Mouse (Mus musculus) heart, postnatal 14 days (tissue): ENCODE measurements around the gene Toe1. TPM values are rescaled to one million over a fixed set of nuclear protein-coding genes. Genes with fewer than 3 reads are reported as not detected.

ENCODE experiments used
- DNase-seq, 2 experiments: peaks; one replicate each; pipeline ENCODE4 v3.0.0; 2021 to 2022
- intact Hi-C: fragments of 180-260 bp; cut with DNase I; formaldehyde crosslinking; loops from one replicate; pipeline ENCODE4 v1.15.1; 2025
- total RNA-seq, 2 experiments: library from RNA; stranded (reverse); gene quantifications; 2 replicates each; pipeline ENCODE4 v1.2.3; 2021

The Toe1 gene
- total RNA-seq, 2 experiments from 2014 or later: 8.6 to 9.3 TPM

DNA sequence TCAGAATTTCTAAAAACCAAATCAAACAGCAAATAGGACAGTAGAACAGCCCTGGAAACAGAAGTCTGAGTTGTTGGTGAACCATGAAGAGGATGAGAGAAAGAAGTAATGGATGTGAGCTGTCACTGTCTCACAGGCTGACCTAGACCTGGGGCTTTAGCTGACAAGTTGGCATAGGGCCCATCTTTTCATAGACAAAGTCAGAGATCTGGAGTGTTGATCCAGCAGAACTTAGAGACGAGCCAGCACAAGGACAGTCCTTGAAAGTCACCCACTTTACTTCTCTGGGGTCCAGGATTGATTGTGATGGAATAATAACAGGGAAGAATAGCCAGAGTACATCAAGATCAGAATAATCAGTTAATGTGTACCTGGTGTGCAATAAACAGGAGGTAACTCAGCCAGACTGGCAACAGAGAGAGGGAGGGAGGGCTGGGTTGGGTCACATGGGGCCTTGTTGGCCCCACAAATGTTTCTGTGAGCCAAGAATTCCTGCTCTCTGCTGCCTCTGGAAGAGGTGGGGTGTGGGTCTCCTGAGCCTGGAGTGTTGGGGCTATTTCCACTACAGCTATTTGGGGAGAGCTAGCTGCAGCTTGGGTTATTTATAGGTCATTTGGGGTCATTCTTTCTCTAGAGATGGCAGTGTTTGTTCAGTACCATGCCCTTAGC is 10.9 kb downstream of the Toe1 start:
- intact Hi-C loops: no loop called here

DNA sequence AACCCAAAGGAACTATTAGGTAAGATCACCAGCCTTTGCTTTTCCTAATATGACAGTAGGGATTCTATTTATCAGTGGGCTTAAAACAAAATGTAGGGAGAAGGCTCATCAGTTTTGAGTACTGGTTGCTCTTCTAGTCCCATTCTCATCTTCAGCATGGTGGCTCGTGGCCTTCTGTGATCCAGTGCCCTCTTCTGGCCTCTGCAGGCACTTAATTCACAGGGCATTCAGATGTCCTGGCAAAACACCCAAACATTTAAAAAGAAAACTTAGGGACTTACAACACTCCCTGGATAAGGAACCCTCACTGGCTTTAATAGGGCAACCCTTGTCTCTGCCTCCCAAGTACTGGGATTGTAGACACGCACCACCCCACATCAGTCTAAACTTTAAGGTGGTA is 13.2 kb downstream of the Toe1 start:
- intact Hi-C loops: no loop called here
- DNase-seq: no peak

More for the DNA sequence above, 10.9 kb downstream of the Toe1 start:
- DNase-seq: peak; percentile 37 to 55

DNA sequence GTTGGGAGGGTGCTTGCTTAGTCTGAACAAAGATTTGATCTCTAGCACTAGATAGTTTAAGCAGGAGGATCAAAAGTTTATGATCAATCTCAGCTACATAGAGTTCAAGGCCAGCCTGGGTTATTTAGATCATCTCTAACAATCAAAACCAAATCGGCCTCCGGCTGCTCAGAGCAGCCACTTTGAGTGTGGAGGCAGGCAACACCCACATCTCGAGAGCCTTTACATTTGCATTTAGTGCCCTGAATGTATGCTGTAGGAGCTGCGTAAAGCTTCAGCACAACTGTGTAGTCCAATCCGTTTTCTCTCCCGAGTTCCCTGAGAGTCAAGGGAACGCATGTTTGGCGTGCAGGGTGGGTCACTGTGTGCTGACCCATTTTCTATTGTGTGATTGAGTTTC is 15.0 kb downstream of the Toe1 start:
- intact Hi-C loops: no loop called here
- DNase-seq: no peak

DNA sequence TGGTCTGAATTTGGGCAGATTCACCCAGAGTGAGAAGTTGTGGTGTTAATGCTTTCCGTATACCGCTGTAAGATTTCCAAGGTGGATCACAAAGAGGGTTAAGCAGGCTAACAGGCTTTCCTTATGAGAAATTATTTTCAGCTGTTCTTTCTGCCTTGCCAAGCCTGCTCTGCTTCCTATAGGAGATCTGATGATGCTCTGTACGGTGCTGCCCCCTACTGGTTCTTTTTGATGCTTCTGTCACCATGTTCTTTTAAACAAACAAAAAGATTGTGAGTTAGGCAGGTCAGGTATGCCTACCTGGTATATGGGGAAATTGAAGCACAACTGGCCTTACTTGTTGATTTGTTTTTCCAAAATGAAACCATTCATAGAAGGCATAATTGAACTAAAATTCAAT is 18.5 kb downstream of the Toe1 start:
- peak; percentile 75 to 86 for DNase-seq
- intact Hi-C loops: loop anchor here (1.0 kb wide), 1 partner anchor 70 kb away; no protein-coding TSS in a partner anchor

DNA sequence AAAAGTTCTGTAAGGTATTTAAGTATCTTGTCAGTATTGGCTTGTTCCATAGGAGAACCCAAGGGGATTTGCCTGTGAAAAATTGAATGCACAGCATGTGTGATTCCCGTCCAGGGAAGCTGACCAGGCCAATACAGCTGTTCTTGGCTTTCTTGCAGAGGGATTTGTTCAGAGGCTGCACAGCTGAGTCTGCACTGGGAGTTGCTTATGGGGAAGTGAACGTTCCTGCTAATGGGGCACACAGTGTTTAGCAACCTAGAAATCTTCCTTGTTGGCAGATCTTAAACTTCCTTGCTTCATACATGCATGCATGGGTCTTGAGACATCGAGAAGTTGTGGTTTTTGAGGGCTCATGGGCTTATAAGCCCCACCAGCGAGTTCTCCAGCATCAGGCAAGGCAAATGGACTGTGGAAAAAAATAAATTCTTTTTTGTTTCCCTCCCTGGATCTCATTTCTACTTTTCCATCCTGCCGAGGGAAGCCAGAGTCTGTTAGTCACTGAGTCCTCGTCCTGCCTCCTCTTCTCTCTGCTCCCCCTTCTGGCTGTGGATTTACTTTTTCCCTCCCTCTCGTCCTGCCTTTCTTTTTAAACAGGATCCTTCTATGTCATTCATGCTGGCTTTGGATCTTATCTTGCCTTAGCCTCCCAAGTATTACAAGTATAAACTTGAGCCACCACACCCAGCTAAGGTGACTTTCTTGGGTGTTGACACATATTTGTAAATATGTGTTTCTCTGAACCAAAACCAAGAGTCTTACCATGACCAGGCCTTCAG is 19.3 kb downstream of the Toe1 start:
- peak in 1 of 2 experiments; percentile 19 for DNase-seq
- intact Hi-C loops: loop anchor here (1.0 kb wide), 1 partner anchor 69 kb away; no protein-coding TSS in a partner anchor

DNA sequence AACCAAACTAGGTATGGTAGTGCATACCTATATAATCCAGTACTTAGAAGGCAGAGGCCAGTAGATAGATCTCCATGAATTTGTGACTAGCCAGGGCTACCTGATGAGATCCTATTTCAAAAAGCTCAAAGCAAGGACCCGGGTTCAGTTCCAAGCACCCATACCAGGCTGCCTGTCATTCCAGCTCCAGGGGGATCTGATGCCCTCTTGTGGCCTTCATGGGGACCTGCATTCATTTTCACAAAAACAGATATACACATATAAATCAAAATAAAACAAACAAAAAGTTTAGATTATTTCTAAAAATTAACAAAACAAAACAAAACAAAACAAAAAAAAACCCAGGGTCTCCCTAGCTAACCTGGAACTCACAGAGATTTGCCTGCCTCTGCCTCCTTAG is 20.9 kb downstream of the Toe1 start:
- DNase-seq: no peak
- intact Hi-C loops: no loop called here

DNA sequence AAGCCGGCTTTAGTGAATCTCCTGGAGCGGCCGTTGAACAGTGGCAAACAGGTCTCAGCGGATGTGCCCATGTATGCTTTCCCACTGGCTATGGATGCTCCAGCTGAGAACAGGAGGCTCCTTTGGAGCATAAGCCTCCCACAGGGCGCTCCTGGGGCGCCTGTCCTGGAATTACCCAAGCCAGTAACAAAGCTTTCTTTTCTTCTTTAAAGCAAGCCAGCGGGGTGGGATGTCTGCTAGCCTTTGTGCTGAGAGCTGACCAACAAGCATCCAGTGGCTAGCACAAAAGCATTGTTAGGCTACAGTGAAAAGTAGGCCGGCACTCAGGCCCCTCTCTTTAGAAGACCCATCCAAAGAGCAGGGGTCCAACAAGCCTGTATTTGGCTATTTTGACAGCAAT is 25.3 kb downstream of the Toe1 start:
- DNase-seq: no peak
- intact Hi-C loops: no loop called here

DNA sequence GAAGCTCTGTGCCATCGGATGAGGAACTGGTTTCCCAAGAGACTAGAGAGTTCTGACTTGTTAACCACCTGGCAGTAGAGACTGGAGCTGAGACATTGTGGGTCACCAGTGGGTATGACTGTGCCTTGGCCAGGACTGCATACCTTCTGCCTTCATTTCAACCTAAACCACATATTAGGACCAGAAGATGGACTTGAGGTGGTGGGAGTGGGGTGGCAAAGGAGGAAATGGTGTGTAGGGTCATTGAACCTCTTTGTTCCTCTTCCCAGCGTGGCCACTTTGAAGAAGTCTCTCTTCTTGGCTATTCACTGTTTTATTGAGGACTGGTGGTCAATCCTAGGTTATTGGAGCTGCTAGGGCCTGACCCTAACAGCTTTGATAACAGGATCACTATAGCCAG is 26.1 kb downstream of the Toe1 start:
- intact Hi-C loops: no loop called here
- no peak for DNase-seq

DNA sequence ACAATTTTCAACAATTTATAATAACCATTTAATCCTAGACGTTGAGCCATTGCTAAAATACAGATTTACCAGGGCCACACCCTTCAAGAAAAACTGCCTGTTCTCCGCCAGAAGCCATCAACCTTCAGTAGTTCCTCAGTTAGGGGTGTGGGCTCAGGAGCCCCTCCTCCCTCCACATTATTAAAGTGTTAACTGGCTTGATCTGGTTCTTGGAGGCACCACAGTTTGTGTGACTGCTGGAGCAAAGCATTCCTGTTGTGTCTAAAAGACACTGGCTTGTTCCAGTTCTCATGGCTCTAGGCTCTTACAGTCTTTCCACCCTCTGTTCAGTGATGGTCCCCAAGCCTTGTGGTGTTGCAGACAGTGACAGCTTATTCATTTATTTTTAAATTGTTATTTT is 26.9 kb downstream of the Toe1 start:
- intact Hi-C loops: no loop called here
- no peak for DNase-seq

DNA sequence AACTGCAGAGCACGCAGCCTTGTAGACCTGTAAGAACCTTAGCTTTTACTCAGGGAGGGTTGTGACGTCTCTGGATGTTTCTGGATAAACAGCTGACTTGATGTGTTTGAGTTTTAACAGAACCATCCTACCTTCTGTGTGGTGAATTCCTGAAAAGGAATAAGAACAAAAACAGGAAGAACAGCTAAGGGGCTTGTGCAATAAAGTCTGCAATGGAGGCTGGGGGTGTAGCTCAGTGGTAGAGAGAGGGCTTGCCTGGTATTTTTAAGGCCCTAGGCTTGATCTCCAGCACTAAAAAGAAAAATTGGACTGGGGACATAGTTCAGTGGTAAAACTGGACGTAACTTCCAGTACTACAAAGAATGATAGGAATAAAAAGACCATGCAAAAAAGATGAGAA is 30.4 kb downstream of the Toe1 start:
- DNase-seq: no peak
- intact Hi-C loops: no loop called here

DNA sequence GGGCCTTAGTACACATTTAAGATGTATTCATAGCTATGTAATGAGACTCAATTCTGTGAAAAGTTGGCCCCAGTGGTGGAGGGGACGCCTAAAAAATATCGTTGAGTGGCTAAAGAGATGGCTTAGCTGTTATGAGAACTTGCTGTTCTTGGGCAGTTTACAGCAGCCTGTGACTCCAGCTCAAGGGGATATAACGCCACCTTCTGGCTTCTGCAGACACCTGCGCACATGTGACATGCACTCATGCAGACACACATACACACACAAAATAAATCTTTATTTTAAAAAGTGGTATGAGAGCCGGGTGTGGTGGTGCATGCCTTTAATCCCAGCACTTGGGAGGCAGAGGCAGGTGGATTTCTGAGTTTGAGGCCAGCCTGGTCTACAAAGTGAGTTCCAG is 31.0 kb downstream of the Toe1 start:
- DNase-seq: no peak
- intact Hi-C loops: no loop called here

DNA sequence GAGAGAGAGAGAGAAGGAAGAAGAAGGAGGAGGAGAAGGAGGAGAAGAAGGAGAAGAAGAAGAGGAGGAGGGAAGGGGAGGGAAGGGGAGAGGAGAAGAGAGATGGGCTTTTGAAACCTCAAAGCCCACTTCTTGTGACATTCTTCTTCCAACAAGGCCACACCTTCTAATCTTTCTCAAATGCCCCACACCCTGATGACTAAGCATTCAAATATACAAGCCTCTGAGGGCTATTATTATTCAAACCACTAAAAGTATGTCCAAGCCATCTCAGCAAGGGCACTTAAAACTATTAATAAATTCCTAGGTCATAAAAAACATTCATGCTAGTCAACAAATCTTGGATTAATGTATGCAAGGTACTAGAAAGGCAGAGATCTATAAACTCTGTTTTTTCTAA is 38.4 kb downstream of the Toe1 start:
- intact Hi-C loops: no loop called here
- no peak for DNase-seq

DNA sequence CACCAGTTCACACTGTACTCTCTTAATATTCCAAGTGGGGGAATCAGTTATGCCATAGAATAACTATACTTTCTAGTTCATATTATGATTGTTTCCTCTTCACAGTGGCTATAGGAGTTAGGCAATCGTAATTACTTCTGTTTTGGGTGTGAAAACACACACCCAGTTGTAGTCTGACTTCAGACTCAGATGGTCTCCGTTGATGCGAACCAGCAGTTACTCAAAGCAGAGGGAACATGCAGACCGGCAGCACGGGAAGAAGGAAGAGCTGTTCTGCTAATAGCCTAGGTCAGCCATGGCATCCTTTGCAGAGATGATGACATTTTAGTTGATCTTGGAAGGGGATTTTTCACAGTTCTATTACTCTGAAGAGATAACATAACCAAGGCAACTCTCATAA is 38.9 kb downstream of the Toe1 start:
- intact Hi-C loops: no loop called here
- no peak for DNase-seq

DNA sequence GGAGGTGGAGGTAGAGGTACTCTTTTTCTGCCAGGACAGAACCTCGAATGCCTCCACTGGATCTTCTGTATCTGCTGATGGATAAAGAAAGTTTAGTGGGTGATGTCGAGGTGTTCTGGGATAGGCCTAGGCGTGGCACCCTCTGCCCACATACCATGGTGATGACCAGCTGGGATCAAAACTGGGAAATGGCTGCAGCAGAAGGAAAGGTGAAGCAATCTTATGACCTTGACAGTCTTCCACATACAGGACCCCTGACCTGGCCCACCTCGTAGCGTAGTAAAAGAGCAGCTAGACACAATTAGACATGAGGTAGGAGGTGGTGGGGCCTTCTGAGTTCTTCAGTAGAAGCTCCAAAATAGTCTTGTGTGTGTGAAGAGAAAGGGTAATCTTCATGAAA is 43.4 kb downstream of the Toe1 start:
- no peak for DNase-seq
- intact Hi-C loops: no loop called here

DNA sequence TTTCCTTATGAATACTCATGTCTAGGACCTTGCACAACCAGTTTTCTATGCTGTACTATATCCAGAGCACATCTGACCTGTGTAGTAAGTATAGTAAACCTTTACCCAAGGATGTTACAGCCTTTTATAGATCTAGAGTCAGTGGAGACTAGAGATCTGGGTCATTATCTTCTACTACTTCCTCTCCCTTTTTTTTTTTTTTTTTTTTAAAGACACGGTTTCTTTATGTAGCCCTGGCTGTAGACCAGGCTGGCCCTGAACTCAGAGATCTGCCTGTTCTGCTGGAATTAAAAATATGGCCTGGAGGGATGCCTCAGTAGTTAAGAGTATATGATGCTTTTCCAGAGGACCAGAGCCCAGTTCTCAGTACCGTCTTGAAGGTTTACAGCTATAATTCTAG is 45.5 kb downstream of the Toe1 start:
- no peak for DNase-seq
- intact Hi-C loops: no loop called here

DNA sequence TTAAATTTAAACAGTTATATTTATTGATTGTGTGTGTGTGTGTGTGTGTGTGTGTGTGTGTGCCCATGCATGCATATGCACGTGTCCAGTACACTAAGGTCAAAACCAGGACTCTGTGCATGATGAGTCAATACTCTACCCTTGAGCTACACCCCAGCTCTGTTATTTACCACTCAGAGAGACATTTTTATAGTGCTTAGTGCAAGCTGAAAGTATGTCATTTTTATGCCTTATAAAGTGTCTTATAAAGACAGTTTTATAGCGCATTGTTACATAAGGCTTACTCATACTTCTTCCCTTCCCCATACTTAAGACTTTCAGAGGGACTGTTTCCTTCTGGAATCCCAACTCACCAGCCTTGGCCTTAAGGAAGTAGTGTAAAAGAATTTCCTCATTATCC is 57.7 kb downstream of the Toe1 start:
- no peak for DNase-seq
- intact Hi-C loops: no loop called here

Other genes with a start within 250 kb of the Toe1 start
- 10 to 100 TPM; 66.4 to 72.5 TPM for gene Gpbp1l1, start 250.0 kb downstream of the Toe1 start, total RNA-seq
- gene Ccdc17, start 211.0 kb downstream of the Toe1 start, total RNA-seq: 1 to 10 TPM; 3.0 to 4.3 TPM
- 10 to 100 TPM; 30.3 to 34.8 TPM for gene Nasp, start 179.7 kb downstream of the Toe1 start, total RNA-seq
- 100 to 1,000 TPM; 315 to 333 TPM for gene Akr1a1, start 156.0 kb downstream of the Toe1 start, total RNA-seq
- gene Prdx1, start 122.1 kb downstream of the Toe1 start, total RNA-seq: 100 to 1,000 TPM; 392 to 403 TPM
- 10 to 100 TPM; 39.9 to 42.3 TPM for gene Mmachc, start 99.2 kb downstream of the Toe1 start, total RNA-seq
- gene Ccdc163, start 99.1 kb downstream of the Toe1 start, total RNA-seq: 1 to 10 TPM; 6.8 to 9.3 TPM
- gene Tesk2, start 86.7 kb downstream of the Toe1 start, total RNA-seq: 1 to 10 TPM; 1.7 to 2.7 TPM
- gene Mutyh, start 83 bp upstream of the Toe1 start, total RNA-seq: under 1 TPM; 0.88 to 0.96 TPM
- gene Hpdl, start 14.1 kb upstream of the Toe1 start, total RNA-seq: 1 to 10 TPM; 3.2 to 3.6 TPM
- gene Zswim5, start 69.7 kb upstream of the Toe1 start, total RNA-seq: 1 to 10 TPM; 1.1 to 1.6 TPM
- 100 to 1,000 TPM in 1 of 2 experiments, 10 to 100 TPM in 1; 92.7 to 106 TPM for gene Urod, start 186.8 kb upstream of the Toe1 start, total RNA-seq
- gene Hectd3, start 187.7 kb upstream of the Toe1 start, total RNA-seq: 10 to 100 TPM; 18.6 to 18.9 TPM
- 10 to 100 TPM; 14.9 to 15.5 TPM for gene Eif2b3, start 211.8 kb upstream of the Toe1 start, total RNA-seq